Mouse (Mus musculus) stomach, postnatal 0 days (tissue): ENCODE results near the gene Fntb.

Source experiments
- CTCF ChIP-seq: IDR thresholded peaks from 2 replicates; pipeline ENCODE4 v1.5.1; 2016; ENCODE audit warnings: antibody characterized with exemption, low read depth, mild to moderate bottlenecking, moderate library complexity
- EP300 ChIP-seq: optimal IDR thresholded peaks from 2 replicates; pipeline ENCODE3; 2016; ENCODE audit warnings: antibody characterized with exemption

- TF ChIP-seq CTCF: no peak
- no peak for TF ChIP-seq EP300
Measured at GRCm38 (mm10) chr12:76839298-76839697, 73.9 kb downstream of the Fntb start.
